Mouse (Mus musculus): Measurements from ENCODE around the gene Atp6v0a4.

Atp6v0a4 gene

DNA sequence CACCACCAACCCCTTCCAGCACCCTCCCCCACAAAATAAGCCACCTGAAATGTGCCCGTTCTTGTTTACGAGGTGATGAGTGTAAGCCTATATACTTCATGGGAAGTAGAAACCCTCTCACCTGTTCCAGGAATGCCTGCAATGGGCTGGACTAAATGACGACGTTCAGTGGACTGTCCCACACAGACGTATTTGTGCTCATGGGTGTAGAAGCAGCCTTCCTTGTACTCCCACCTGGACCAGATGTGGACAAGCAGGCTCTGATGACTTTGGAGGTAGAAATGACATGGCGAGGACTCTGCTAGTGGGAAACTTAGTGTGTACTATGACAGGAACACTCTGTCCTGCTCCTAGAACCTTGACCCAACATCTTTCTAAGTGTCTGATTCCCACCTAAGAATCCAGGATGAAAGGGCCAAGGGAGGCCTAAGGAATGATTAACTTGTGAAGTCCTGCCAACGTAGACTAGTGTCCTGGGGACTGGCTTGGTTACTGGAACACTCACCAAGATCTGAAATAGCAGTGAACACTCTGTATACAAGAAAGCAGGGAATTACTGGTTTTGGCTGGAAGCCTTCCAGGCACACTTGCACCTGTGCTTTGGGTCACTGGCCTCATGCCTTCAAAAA is at the start of gene Atp6v0a4:
TSS of gene Atp6v0a4 (minus strand) at position 380 of the 629 bp plus-strand sequence.
- no peak for DNase-seq (ENCODE audit: low spot score)

DNA sequence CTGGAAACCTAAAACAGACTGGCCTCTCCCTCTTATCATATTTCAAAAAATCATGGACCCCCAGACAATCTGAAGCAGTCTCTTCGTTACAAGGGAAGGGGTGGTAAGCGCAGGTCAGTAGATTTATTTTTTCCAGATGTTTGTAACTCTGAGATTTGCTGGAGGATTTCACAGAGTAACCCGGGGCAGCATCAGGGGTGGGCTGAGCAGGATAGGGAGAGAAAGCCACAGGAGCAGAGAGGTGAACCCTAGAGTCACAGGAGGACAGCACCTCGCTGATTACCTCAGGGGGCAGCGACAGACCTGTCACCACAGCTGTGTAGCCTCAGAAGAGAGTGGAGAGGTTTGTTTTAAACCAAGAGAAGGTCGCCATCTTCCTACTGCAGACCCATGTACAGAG is 41.0 kb upstream of the Atp6v0a4 start:
- no peak for DNase-seq (ENCODE audit: low spot score)

DNA sequence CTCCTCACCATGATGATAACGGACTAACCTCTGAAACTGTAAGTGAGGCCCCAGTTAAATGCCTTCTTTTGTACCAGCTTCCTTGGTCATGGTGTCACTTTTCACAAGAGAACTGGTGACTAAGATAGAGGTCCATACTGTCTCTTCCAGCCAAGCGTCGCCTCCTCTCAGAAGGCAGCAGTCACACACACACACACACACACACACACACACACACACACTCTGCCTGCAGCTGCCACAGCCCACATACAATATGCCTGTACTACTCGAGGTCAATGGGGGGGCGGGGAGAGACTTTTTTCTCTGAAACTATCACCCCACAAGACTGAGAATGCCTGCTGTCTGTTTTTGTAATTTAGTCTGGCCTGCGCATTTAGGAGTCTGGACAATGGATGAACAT is 40.3 kb upstream of the Atp6v0a4 start:
- DNase-seq (ENCODE audit: low spot score), result no peak

DNA sequence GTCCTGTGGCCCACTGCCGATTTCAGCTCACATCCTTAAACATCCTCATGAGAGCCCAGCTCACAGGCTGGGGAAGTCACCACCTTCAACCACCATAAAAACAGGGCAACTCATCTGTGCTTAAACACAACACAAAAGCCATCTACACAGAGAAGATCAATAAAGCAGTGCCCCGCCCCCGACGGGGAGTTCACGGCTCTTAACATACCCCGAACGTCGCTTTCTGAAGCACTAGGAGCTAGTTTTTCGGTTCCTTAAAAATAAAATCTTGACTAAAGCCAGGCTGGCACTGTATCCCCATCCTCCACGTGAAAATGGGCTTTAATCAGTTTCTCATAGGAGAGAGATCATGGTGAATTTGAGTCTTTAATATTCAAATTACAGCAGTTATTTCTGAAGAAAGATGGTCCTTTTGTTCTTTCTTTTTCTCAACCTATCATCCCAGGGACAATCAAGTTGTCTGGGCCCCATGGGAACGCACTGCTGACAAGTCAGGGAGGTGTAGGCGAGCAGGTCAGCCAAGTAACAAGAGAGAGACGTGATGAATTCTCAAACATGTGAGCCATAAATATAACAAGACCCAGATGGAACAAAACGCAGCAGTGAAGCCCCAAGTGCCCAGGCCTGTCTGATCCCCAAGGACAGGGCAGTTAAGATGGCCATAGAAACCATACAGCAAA is 38.6 kb upstream of the Atp6v0a4 start:
- DNase-seq (ENCODE audit: low spot score), result no peak

DNA sequence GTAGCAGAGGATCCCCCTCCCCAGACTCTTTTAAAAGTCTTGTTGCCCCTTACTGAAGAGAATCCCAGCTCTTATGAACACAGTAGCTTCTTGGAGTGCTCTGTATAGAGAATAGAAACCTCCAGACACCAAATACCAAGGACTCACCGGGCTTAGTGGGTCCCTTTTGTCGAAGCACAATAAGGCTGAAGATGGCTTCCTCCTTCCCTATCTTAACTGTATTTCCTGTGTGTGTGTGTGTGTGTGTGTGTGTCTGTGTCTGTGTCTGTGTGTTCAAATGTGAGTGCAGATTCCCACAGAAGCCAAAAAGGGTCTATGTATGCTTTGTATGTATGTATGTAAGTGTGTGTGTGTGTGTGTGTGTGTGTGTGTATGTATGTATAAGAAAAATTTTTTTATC is 36.2 kb upstream of the Atp6v0a4 start:
- DNase-seq (ENCODE audit: low spot score), result no peak

DNA sequence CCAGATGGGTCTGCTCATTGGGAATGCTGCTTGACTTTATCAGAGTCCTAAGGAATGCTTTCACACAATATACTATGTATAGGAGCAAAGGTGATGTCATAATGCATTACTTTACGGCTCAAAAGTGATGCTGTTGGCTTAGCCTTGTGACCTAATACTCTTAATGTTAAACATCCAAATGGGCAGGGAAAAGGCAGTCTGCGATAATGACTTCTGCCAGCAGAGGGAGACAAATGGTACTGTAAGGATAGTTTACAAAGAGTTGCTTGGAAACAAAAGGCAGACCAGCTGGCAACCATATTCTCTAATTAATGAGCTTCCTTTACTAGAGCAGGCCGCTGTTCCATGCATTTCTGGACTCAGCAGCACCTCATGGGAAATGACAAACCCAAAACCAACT is 35.7 kb upstream of the Atp6v0a4 start:
- peak; percentile 50 for DNase-seq (ENCODE audit: low spot score)

DNA sequence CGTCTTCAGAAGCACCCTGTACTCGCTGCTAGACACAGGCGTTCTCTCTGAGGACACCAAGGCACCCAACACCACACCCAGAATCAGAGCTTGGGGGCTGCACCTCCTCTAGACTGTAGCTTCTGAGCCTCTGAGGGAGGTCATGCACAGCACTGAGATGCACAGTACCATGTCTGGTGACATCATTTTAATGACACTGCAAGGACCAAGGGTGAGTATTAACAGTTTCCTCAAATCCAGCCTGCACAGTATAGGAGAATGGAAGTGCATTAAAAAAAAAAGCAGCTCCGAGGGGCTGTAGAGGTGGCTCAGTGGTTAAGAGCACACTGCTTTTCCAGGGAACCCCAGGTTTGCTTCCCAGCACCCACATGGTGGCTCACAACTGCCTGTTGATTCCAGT is 35.2 kb upstream of the Atp6v0a4 start:
- no peak for DNase-seq (ENCODE audit: low spot score)

DNA sequence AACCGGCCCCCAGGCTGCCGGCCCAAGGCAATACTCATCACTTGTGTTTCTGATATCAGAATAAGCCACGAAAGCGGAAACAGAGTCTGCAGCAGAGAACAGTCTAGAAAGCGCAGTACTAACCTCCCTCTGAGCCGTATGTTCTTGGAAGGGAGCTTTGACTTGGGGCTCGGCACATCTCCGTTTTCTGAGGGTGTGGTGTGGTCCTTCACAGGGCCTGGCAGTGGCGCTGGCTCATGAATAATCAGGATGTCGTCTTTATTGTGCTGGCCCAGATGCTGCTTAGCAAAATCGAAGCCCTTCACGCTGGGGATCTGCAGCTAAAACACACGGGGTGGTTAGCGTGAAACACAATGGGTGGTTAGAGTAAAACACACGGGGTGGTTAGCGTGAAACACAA is 33.5 kb upstream of the Atp6v0a4 start:
- no peak for DNase-seq (ENCODE audit: low spot score)

DNA sequence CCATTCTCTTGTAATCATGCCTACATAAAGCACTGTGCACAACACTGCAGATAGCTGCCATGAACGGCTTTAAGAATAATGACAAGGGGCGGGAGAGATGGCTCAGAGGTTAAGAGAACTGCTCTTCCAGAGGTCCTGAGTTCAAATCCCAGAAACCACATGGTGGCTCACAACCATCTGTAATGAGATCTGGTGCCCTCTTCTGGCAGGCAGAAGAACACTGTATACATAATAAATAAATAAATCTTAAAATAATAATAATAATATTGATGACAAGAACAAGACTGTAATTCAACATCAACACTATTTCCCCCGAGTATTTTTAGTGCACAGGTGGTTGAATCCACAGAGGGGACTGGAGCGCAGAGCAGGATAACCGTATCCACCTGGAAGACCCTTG is 31.8 kb upstream of the Atp6v0a4 start:
- DNase-seq (ENCODE audit: low spot score), result no peak

DNA sequence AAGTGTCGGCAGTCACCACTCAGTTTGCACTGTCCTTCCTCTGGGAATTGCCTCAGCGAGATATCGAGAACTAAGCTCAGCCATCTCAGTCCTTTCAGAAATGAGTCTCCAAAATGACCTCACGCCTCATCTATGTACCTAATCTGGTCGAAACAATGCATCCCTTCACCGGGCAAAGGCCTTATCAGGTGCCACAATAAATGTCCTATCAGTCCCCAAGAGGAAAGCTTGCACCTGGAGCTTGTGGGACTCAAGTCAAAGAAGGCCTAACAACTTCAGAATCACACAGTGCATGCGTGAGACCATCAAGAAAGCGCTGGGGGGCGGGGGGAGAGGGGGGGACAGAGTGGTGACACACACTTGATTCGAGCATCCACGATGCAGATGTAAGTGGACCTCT is 27.9 kb upstream of the Atp6v0a4 start:
- DNase-seq (ENCODE audit: low spot score), result no peak

DNA sequence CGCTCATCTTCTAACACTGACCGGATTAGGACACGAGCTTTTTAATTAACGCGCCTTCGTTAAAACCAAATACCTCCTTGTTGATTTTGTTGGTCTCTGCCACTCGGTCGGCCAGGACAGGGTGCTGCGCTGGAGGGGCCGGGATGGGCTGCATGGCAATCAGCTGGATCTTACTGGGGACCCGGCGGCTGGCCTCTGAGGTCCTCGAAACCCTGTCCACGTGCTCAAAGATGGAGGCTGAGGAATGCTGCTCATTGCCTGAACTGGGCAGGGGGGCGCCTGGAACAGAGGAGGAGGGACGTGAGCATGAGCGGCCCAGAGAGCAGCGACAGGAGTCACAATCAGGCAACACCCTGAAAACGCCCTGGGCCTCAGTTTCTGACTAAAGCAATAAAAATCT is 25.1 kb upstream of the Atp6v0a4 start:
- DNase-seq (ENCODE audit: low spot score), result no peak

DNA sequence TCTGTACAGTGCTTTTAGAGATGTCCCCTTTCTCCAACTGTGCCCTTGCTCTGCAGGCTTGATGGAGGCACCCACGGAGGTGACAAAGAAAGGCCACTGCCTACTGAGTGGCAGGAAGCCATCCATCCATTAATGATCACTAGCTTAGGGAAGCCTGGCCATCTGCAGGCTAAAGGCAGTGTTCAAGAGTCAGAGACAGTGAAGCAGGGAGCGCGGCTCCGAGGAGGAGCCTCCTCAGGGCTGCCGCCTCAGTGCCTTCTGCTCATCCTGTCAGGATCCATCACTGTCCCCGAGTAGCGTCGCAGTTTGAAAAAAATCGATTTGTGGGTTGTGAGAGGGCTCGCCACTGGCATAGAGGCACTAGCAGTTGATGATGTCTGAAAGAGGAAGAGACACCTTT is 24.2 kb upstream of the Atp6v0a4 start:
- no peak for DNase-seq (ENCODE audit: low spot score)

DNA sequence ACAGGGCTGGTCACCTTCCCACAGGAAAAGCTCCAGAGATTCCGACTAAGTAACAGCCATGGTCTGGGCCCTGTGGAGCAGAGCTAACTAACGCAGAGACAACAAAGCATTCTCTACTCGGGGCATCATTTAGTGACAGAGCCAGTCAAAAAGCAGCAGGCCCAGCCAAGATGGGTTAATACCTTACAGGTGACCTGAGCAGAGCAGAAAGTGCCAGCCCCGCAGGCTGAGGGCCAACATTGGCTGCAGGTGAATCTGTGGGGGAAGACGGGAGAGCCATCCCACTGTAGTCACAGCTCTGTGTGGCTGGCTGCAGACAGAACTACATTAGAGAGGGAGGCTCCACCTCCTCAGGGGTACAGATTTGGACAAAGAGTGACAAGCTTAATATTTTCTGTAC is 22.9 kb upstream of the Atp6v0a4 start:
- DNase-seq (ENCODE audit: low spot score), result no peak

DNA sequence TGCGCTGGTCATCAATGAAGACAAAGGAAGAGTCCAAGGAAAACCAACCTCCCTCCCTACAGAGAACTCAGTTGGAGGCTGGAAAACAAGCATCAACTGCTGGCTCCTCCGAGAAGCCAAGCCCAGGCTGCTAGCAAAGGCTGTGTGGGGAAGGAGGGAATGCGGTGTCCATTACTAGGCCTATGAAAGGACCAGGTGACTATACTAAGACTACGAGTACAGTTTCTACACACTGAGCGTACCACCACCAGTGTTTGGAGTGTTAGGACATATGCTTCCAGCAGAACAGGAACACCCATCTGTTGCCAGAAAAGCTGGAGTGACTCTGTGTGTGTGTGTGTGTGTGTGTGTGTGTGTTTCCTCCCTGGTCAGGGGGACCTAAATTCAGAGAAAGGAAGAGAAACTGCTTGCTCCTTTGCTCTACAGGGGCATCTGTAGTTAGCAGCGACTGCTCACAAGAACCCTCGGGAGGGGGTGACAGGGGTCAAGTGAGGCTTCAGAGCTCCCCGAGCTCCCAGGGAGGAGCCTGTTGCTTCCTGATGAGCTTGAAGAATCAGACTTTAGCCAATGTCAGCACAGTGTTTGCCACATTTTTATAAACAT is 21.2 kb upstream of the Atp6v0a4 start:
- no peak for DNase-seq (ENCODE audit: low spot score)

DNA sequence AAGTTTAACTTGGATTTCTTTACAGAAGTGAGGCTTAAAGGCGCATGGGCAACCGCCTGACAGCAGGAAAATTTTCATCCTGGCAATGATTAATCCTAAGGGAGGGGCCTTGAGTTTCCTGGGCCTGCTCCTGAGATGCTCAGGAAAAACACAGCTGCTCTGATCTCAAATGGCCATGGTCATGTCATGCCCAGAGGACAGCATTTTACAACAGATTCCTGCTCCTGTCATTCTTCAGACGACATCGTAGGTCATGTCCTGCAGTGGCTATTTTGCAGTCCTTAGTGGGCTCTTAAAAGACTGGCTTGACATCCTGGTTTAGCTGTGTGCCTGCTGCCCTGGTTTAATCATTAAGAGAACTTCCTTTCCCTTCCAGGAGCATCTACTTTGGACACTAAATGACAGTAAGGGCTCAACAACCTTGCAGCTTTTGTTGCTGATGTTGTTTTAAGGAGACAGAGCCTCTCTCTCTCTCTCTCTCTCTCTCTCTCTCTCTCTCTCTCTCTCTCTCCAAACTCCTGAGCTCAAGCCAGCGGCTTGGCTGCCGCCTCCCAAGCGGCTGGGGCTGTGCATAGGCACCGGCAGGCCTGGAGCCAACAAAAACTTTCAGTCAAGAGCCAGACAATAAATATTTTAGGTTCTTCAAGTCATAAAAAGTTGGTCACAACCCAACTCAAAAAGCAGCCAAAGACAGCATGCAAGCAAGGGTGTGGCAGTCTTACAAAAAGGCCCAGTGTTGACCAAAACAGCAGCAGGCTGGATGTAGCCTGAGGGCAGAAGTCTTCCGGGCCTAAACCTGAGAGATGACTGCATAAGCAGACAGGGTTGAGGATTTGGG is 20.0 kb upstream of the Atp6v0a4 start:
- no peak for DNase-seq (ENCODE audit: low spot score)

DNA sequence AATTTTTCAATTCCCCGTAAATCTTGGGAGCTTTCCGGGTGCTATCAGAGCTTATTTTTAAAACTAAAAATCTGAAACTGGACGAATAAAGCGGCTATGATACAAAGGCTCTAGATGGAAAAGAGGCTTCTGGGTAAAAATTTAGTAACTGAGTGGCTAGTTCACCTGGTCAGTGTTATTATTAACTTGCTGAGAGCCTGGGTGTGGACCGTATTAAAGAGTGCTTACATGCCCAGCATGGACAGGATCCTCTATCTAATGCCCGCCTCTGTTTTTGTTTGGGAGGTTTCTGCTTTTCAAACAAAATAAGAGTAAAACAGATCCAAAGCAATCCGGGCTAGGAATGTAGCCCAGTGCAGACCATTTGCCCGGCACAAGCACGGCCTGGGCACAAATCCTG is 16.0 kb upstream of the Atp6v0a4 start:
- DNase-seq (ENCODE audit: low spot score), result no peak

DNA sequence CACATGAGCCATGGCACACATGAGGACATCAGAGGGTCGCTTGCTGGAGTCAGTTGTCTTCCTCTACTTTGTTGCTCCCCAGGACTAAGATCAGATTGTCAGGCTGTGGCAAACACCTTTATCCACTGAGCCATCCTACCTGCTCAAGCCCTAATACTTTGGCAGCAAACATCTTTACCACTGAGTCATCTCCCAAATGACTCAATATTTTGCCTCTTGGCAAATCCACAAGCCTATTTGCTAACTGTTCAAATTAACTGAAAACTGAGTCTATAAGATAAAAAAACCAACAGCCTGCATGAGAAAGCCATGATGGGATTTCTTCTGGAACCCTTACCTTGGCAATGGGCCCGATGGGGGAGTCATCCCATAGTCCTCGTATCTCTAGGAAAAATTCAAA is 14.7 kb upstream of the Atp6v0a4 start:
- no peak for DNase-seq (ENCODE audit: low spot score)

DNA sequence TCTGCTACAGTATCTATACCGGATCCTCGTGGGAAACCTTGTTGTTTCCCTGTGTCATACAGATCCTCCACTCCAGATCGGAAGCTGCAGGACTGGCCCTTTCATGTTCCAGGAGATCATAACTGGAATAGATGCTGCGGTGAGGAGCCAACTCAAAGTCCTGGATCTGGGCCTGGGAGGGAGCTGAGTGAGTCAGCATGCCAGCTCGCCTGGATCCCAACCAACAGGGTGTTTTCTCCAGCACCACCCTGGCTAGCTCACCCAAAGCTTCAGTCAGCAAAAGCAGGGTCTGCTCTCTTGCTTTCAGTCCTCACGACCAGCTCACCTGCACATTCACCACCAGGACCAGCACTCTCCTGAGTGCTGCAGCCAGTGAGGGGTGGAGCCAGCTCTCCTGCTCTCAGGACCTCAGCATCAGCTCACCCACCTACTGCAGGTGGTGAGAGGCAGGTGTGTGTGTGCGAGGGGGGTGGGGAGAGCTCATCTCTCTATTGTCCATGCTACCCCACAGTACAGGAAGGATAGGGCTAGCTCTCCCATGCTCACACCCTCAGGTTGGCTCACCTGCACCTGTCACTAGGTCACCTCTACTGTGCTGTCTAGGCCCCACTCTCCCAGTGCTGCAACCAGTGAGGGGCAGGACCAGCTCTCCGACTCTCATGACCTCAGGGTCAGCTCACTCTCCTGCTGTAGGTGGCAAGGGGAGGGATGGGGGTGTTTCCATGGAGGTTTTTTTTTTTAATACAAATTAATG is 10.6 kb upstream of the Atp6v0a4 start:
- DNase-seq (ENCODE audit: low spot score), result no peak

DNA sequence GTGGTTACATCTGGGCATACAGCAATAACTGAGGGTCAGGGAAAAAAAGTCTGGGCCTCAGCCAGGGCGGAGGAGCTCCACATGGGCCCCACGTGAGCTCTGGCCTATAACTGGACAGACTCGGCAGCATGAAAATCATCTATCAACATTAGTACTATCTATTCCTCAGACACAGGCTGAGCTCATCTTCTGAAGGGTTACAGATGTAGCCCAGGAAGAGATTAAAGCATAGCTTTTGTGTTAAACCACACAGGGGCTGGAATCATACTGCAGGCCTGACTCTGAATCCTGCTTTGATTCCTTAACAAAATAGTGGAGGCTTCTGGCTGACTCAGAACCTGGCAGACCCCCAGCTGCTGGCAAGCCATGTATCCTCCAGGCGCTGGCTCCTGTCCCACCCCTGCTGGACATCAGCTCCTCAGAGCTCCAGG is 7.4 kb upstream of the Atp6v0a4 start:
- no peak for DNase-seq (ENCODE audit: low spot score)

DNA sequence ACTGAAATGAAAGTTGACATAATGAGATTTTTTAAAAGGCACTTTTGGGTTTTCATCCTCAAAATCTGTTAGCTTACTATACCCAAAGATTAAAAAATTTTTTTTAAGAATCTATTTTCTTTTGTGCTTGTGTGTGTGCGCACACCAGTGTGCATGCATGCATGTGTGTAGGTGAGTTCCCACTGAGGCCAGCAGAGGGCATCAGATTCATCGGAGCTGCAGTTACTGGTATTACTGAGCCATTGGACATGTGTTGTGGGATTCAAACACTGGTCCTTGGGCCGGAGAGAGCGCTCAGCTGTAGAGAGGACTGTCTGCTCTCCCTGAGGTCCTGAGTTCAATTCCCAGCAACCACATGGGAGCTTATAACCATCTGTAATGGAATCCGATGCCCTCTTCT is 5.5 kb upstream of the Atp6v0a4 start:
- no peak for DNase-seq (ENCODE audit: low spot score)

DNA sequence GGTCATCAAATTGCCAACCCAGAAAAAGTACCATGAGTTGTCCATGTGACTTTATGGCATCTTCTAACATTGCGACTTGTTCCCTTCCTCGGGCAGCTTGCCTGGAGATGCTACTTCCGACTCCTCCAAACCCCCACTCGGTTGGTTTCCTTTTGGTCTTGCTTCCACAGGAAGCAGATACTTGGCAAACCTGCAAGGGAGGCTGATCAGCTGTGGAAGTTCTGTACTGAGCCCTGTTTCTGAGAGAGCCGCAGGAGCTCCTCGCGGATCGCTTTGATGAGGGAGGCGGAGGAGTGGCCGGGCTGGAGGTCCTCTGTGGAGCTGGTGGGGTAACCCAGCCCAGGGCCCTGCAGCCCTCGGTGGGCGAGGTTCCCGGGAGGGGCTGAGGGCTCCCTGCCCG is 3.7 kb upstream of the Atp6v0a4 start:
- DNase-seq (ENCODE audit: low spot score), result no peak

DNA sequence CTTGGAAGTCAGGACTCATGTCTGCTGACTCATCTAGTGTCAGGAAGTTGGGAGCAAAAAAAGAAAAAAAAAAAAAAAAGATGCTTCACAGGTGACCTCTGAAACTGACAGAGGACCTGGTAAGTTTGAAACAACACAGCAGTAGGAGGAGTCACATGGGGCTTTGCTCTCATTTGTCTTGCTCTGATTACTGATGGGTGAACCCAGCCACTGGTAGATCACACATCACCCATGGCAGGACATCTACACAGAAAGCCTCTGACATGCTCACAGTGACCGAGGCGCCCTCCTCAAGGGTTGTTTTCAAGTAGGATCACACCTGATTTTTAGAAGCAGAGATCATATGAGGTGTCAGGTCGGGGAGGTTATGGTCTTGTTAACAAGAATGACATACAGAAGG is 1.1 kb upstream of the Atp6v0a4 start:
- DNase-seq (ENCODE audit: low spot score), result no peak
